Mouse (Mus musculus): ENCODE results near the gene Cdkl3.
"Not testable (repeated sequence)": the region's sequence is repeated elsewhere in the genome, so short reads cannot be mapped to it uniquely, and the experiment has no call there.

The Cdkl3 gene

DNA sequence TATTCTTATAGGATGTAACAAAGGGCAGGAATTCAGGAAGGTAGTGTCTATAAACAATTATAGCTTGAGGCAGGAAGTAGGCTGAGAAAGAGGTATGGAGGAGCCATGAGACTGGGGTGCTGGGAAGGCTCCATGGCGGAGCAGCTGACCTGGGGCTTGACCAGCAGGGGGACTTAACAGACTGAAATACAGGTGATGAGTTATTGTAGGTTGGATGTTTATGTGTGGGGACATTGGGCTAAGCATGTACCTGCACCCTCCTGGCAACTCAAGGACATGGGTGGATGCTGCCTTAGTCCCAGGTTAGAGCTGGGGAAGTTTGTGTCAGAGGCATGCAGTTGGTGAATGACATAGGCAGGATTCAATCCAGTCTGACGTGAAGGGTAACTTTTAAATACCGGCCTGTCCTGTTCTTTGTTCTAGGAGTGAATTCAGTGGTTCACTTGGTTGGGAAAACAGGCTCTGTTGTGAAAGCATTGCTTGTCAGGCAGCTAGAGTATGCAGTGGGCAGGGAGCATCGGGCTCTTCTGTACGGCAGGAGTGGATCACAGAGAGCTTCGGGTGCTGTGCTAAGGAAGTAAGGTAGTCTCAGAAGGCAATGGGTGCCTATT, 72.8 kb downstream of the Cdkl3 start:
- no peak for DNase-seq (ENCODE audit: low read depth, low spot score)

DNA sequence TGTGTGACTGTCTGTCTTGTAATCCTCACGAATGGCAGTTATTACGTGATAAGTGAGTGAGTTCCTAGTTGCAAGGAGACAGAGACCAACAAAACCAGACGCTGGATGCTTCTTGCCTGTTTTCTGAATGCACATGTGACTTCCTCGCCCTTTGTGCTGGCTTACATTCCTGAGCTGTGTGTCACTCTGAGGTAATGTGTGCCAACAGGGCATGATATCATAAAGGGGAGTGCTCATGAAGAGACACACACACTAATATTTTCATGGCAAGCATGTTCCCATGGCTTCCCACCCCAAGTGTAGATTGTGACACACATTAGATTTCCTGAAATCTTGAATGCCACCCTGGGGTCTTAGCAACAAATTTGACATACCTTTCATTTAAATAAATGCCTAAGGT, 73.9 kb downstream of the Cdkl3 start:
- peak; percentile 96 for DNase-seq (ENCODE audit: low read depth, low spot score)

DNA sequence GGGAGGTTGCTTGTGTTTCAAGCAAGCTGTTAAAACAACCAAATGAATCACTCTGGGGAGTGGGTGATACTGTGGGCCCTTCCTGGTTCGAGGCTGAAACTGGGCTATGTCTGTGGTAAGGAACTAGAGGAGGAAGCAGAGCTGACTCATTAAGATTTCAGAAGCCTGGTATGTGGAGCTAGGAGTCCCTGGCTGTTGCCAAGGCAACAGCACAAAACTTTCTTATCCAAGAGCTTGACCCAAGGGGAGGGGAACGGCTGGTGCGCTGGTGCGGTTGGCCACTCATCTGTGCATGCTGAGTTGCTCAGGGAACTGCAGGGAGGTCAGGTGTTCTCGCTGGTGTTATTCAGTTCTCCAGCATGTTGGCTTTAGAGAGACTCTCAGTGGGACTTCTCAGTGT, 76.0 kb downstream of the Cdkl3 start:
- DNase-seq (ENCODE audit: low read depth, low spot score): peak; percentile 93

DNA sequence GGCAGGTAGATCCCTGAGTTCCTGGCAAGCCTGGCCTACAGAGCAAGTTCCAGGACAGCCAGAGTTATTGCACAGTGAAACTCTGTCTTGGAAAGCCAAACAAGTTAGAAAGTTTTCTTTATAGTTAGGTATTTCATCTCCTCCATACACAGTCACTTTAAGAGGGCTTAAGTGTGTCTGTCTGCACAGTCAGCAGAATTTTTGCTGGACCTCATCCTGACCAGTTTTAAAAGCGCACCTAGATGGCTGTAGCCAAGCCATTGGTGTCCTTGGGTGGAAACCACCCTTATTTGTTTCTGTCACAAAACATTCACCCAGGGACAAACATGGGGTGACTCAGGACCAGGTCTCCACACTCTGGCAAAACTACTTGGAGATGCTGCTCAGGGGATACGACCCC, 76.6 kb downstream of the Cdkl3 start:
- DNase-seq (ENCODE audit: low read depth, low spot score): no peak

DNA sequence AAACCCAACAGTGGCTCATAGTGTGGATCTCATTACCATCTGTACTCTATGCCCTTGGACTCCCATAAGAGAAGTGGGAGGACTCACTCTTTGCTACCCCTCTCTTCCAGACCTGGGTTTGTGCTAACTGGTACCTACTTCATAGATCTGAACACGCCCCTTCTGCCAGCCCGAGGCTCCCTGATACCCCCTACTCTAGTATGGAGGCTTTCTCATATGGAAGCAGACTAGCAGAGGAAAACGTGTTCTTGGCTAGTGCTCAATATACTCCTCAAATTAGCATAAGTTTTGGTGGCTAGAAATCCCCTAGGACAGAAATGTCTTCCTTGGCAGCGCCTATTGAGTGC, 81.8 kb downstream of the Cdkl3 start:
- DNase-seq (ENCODE audit: low read depth, low spot score): no peak

DNA sequence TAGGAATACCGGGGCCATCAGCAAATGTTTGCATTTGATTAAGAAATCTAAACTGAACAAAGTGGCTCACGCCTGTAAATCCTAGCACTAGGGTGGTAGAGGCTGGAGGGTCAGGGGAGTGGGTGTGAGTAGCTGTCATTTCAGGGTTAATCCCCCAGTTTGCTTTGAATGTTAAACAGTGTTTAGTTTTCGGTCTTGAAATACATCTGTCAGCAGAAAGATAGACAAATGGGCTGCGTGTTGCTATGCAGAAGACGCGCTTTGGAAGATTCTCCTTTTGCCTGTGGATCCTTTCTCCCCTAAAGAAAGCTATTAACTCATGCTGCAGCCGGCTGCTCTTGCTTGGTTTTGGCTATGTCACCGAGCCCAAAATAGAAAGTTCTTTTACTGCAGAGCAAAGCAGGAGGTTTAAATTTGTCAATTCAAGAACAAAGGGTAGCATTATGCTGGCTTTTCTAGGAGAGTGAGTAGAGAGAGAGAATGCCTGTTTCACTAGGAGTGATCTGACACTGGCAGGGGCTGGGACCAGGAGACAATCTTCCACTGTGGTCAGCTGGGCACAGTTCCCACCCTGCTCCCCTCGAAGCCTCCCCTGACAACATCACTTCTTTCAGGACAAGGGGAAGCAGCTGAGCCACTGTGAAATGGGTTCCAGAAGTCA, 82.3 kb downstream of the Cdkl3 start:
- DNase-seq (ENCODE audit: low read depth, low spot score): peak; percentile 31

DNA sequence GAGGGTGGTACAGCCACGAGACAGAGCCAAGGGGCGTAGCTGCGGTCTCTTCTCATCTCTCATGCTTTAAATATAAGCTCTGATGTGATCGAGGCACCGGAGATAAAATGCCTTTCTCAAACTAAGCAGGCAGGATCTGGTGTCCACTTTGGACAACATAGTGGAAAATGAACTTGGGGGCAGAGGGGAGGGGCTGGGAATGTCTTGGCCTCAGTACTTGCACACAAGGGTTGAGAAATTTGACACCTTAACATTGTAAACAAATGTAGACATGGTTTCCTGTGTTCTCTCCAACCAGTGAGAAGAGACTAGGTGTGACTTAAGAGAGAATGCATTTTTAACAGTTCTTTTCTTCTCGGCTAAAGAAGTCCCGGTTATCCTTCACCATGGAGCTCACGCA, 85.3 kb downstream of the Cdkl3 start:
- no peak for DNase-seq (ENCODE audit: low read depth, low spot score)

DNA sequence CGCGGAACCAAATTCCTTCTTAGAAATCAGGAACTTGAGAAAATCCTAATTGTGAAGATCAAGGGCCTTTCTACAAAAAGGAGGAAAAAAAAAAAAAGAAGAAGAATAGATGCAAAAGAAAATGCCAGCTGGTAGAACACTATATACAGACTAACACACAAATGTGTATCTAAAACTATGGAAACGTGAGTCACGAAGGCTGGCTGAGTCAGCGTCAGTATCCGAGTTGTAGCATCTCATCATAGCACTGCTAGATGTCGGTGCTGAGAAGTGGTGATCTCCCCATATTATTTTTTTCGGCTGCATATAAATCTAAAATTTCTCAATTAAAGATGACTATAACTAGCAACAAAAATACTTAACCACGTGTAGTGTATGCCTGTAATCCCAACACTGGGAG, 87.2 kb downstream of the Cdkl3 start:
- peak; percentile 49 for DNase-seq (ENCODE audit: low read depth, low spot score)

DNA sequence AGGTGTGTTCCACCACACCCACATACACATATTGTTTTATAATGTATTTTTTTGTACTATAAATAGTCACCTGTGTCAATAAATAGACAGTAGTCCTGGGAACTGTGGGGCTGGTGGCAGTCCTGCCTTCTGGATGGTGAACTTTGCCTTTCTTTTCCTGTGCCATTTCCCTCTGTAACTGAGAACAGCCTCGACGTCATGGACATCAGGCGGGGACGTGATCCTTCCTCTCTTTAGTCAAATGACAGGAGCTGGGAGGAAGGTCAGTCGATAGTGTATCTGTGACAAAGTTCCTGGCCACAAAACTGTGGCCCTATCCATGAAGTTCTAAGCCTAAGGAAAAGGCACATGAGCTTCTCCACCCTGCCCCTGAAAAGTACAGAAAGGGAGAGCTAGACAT, 90.5 kb downstream of the Cdkl3 start:
- DNase-seq (ENCODE audit: low read depth, low spot score): no peak

DNA sequence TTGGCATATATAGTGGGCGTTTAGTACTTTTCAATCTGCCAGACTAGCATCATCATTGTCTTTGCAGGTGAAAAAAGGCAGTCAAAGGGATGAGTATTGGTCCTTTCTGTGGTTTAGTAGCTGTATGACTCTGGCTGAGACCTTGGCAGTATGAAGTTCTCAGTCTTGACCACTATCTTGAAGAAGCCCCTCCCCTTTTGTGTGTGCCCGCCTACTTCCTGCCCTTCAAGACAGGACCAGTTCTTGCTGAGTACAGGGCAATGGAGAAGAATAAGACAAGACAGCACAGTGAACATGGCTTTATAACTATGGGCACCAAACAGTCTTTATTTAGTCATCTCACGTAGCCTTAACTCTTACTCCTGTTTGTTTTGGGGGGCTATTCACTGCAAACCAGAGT, 93.0 kb downstream of the Cdkl3 start:
- peak; percentile 34 for DNase-seq (ENCODE audit: low read depth, low spot score)

DNA sequence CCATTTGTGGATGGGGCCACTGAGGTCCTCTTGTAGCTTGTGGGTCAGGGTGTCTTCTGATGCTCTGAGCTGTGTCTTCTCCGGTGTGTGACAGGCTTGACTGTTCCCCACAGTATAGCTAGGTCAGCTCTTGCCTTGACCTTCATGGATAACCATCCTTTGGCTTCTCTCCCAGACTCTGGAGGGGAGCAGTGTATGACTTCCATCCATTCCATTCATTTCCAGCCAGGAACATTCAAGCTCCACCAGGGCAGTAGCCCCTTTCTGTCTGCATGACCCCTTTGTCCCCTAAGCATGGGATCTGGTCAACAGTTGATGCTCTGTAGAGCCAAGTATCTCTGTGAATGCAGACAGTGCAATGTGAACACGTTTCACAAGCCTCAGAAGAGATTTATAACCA, 93.6 kb downstream of the Cdkl3 start:
- no peak for DNase-seq (ENCODE audit: low read depth, low spot score)

DNA sequence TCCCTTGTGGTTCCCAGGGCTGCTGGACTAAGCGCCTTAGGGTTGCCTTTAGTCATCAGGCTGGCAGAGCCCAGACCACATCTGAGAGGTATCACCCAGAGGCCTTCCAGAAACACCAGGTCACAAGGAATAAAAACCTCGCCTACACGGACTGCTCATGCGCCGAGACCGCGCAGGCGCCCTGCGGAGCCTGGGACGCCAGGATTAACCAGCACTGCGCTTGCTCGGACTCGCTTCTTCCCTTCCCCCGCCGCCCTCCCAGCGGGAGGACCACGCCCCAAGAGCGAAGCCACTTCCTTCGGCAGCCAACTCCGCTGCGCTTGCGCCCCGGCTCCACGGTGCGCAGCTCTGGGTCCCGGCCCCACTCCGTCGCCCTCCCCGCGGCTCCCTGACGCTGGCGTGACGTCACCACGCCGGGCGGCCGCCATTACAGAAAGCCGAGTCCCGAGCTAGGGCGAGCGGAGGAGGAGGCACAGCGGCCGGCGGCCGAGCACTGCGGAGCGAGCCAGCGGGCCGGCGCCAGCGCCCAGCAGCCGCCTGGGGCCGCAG, 94.5 kb downstream of the Cdkl3 start, which contains the start of gene Ppp2ca:
Ppp2ca (plus strand) TSS at position 284 of the 549 bp plus-strand sequence.
- peak; percentile 98 for DNase-seq (ENCODE audit: low read depth, low spot score)

DNA sequence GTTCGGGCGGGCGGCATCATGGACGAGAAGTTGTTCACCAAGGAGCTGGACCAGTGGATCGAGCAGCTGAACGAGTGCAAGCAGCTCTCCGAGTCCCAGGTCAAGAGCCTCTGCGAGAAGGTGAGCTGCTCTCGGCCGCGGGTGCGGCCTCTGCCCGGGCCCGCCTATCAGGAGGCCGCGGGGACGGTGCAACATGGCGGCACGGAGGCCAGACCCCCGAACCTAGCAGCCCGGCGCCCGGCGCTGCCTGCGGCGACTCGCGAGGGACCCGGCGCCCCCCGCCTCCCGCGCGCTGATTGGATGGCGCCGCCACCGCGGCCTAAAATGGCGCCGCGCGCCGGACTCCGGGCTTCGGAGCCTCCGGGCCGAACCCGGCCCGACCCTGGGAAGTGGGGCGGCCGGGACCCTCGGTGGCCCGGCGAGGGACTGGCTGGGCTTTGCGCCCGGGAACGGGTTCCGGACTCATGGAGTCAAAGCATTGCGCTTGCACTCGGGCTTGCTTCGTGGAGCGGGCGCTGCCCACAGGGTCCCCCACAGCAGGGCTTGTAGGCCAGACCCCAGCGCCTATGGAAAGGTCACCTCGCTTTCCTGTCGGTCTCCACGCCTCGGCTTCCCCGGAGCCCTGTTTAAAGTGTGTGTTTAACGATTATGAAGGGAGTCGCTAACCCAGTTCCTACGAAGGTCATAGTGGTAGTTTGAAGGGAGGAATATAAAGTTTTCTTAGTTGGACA, 95.2 kb downstream of the Cdkl3 start:
- peak; percentile 47 for DNase-seq (ENCODE audit: low read depth, low spot score)

DNA sequence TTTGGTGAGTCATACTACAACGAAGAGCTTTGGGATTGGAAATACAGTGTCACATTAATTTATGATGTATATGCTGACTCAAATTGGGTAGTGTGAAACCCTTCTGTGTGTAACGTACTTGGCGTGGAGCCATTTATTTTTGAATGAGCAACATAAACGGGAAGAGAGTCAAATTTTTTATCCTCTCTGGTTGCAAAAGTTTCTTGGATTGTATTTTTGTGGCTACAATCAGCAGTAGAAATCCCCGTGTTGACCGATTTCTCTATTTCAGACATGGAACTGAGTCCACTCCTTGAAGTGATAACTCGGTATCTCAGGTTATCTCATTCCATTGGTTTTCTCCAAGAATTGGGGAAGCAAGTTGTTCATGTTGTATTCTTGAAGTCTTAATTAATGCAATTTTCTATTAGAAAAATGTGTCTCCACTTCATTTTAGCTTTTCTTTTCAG, 95.8 kb downstream of the Cdkl3 start:
- DNase-seq (ENCODE audit: low read depth, low spot score): peak; percentile 76

DNA sequence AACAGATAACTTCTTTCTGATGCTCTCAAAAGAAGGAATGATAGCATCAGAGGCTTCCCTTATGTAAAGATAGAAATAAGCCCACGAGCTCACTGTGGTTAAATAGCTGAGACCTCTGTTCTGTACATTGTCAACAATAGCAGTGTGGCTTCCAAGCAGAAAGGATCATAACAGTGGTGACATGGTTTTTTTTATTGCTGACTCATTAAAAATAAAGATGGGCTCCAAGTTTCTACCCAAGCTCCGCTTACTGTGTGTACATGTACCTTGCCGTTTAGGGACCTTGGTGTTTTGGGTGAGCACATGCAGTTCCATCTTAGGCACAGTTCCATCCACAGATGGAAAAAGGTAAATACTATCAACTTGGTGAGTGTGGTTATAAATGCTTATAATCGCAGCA, 99.0 kb downstream of the Cdkl3 start:
- DNase-seq (ENCODE audit: low read depth, low spot score): no peak

DNA sequence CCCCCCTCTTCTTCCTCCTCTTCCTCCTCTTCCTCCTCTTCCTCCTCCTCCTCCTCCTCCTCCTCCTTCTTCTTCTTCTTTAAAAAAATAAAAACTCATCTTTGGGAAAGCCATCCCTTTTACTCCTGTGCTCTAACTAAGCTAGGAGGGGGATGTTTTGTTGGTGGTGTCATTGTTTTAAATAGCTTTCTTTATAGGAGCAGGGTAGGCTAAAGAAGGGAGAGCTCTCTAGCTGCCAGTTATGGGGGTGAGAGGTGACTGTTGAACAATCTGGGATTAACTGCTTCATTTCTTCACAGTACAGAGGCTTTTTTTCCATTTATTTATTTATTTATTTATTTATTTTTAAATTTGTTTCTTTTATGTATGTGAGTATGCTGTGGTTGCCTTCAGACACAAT, 101.5 kb downstream of the Cdkl3 start:
- DNase-seq (ENCODE audit: low read depth, low spot score): no peak

DNA sequence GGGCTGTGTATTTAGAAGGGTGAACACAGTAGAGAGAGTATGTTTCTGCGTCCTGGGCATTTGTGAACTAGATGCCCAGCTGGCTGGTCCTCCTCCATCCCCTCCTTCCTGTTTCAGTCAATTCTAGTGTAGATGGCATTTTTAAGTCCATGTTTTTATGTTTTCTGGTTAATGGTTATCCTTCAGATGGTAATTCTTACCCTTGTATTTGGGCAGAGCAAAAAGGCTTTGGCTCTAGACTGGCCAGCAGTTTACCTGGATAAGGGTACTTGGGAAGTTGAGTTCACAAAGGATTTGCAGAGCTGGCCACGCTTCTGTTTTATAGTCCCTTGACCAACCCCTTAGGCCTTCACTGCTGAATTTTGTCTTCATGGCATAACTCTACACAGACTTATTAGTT, 102.0 kb downstream of the Cdkl3 start:
- no peak for DNase-seq (ENCODE audit: low read depth, low spot score)

DNA sequence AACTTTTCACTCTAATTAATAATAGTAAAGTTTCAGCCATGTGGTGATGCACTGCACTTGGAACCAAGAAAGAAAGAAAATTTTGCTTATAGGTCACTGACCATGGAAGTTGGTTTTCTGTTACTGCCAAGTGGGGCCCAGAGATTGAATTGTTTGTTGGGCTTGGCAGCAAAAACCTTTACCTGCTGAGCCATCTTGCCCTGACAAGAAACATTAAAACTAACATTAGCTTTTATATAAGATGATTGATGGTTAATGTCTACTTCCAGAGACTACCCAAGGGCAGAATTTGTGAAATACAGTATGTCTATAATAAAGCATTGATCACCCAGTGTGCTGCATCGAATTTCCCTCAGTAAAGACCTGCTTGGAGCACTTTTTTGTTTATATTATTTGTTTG, 102.4 kb downstream of the Cdkl3 start:
- DNase-seq (ENCODE audit: low read depth, low spot score): no peak

DNA sequence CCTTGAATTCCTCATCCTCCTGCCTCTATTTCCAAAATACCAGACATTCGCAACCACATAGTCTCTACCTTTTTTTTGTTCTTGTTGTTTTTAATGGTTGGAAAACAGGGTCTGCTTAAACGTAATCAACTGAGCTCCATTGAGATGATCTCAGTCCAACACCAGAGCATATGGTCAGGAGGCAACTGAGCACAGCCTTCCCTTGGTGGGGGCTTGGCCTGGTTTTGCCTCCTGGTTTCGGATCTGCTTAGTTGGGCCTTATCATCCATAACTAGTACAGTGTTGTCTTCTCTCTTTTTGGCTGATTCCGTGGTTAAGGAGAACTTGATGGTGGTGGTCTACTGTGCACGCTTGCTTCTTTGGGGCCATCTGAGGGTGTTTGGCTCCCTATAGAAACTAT, 104.8 kb downstream of the Cdkl3 start:
- no peak for DNase-seq (ENCODE audit: low read depth, low spot score)

DNA sequence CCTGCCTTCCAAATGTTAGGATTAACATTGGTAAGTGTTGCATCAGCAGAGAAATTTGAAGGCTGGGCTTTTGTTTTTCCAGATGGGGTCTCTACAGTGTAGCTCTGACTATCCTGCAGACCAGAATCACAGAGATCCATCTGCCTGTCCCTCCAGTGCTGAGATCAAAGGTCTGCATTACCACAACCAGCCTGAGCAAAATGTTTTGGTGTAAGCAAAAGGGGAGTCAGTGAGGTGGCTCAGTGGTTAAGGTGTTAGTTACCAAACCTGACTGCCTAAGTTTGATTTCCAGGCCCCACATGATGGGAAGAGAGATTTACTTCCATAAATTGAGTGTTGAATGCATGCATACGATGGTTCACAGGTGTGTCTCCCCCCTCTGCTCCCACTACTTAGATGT, 105.4 kb downstream of the Cdkl3 start:
- no peak for DNase-seq (ENCODE audit: low read depth, low spot score)

DNA sequence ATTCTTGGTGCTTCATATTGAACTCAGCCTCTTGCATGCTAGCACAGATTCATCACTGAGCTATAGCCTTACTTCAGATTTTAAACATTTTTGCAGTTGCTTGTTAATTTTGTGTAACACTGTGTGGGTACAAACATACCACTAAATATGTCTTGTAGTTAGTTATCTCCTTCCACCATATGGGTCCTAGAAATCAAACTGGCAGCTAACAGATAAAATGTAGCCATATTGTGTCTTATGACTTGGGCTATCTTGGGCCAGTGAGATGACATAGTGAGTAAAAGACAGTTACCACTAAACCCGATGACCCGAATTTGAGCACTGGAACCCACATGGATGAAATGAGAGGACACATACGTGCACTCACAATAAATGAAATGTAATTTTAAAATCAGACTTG, 111.5 kb downstream of the Cdkl3 start:
- no peak for DNase-seq (ENCODE audit: low read depth, low spot score)

DNA sequence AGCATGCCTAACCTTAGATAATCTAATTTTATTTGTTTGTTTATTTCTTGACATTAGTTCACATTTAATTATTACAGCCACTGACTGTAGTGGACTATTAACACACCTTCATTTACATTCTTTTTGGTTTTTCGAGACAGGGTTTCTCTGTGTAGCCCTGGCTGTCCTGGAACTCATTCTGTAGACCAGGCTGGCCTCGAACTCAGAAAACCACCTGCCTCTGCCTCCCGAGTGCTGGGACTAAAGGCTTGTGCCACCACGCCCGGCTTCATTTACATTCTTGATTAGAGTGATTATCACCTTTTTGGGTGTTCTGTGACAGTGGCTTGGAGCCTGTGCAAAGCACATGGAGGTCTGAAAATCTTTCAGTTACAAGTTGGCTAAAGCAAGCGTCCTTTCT, 112.1 kb downstream of the Cdkl3 start:
- DNase-seq (ENCODE audit: low read depth, low spot score): not testable (repeated sequence)

DNA sequence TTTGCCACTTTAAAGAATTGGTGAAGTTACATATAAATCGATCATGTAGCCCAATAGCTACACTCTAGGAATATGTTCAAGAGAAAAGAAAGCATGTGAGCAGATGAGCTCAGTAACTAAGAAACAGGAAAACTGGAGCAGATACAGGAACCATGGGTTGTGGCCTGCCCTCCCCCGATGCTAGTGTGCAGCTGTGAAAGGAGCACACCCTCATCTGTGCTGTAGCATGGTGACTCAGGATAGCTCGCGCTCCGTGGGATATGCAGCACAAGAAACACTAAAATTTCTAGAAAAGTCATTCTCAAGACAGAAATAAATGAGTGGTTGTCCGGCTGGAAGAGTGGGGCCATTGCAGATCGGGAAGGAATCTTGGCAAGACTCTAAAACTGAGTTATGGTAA, 113.1 kb downstream of the Cdkl3 start:
- no peak for DNase-seq (ENCODE audit: low read depth, low spot score)

Data from 3T3-L1 (cell line).